Mouse (Mus musculus): ENCODE results near the gene Coro1c.

DNA sequence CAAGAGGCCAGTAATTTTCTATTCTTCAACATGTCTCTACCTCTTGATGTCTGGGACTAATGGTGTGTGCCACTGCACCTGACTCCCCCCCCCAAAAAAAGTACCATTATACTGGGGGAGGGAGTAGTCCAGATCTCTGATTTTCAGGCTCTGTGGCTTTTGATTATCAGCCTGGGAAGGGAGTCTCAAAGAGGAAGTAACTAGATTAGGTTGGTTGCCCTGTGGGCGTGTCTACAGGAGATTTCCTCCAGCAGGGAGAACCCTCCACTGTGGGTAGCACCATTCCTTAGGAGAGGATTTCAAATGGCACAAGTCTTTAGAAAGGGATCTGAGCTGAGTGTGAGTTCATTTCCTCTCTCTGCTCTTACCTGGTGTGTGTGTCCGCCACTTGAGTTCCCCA is 95.9 kb downstream of the Coro1c start:
- TF ChIP-seq POLR2A (IDR thresholded peaks at IDR 0.05; ENCODE audit: control insufficient read depth, extremely low read depth, insufficient read depth, low read length, poor library complexity) (no peak), CTCF (IDR thresholded peaks at IDR 0.05; ENCODE audit: borderline replicate concordance, control insufficient read depth, extremely low read depth, insufficient read depth, low read length, poor library complexity) (no peak)

Data from thymus, adult 2 months (tissue).